Mouse (Mus musculus): Measurements from ENCODE around the gene Prpf6. TPM values are rescaled to one million over a fixed set of nuclear protein-coding genes. Genes with fewer than 3 reads are reported as not detected.

Prpf6 gene
- polyA plus RNA-seq, 1 experiment from 2014 or later = 46.3 TPM

DNA sequence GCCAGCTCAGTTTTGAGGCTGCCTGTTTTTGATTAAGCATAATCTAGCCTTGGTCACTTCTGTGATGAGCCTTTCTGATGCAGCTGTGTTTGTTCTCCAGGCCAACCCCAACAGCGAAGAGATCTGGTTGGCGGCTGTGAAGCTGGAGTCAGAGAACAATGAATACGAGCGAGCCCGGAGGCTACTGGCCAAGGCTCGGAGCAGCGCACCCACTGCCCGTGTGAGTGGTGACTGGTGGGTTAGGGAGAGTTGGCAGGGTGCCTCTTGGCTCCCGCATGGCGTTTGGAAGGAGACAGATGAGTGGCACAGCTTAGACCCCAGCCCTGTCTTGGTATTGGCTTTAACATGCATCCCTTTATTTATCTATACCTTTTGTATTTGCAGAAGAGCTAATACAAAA lies 57.3 kb downstream of the Prpf6 start:
- H3K36me3 ChIP-seq (ENCODE audit: insufficient read depth, low read length) = peaks cover 75% of the 10 kb centered on the region
- DNase-seq (ENCODE audit: low spot score) = no peak

DNA sequence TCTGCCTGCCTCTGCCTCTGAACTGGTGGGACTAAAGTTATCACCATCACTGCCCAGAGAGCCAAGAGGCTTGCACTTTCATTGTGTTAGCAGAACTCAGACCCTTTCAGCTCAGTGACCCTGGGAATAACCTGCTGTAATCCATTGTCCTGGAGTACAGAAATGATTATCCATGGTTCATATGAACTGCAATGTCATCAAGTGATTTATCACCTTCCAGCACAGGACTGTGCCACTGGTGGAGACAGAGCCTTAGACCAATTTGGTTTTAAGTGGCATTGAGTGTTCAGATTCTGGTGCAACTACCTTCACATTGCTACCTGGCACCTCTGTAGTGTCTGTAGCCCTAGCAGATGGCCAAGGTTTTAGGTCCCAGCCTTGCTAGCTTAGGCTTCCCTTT lies 61.4 kb downstream of the Prpf6 start:
- Histone ChIP-seq H3K9me3 (replicated peaks; ENCODE audit: low read length) (no peaks in the 10 kb centered on the region), H3K9ac (ENCODE audit: low read depth, low read length) (no peak overlapping the region), H3K4me2 (ENCODE audit: low read length) (no peak overlapping the region), H3K36me3 (ENCODE audit: insufficient read depth, low read length) (peaks cover 61% of the 10 kb centered on the region), H3K4me1 (replicated peaks; ENCODE audit: insufficient read depth, low read length) (no peaks in the 10 kb centered on the region), H3K4me3 (replicated peaks; ENCODE audit: low read depth, low read length) (no peak overlapping the region), H3K27me3 (ENCODE audit: insufficient read depth, low read length) (no peaks in the 10 kb centered on the region), H3K27ac (no peak overlapping the region)
- DNase-seq (ENCODE audit: low spot score) (no peak), ATAC-seq (replicated peaks; ENCODE audit: low FRiP score, low read depth) (no peak)
- TF ChIP-seq CTCF (IDR thresholded peaks at IDR 0.05; ENCODE audit: low read depth) = no peak

More for the DNA sequence above, 57.3 kb downstream of the Prpf6 start:
- no peak overlapping the region for H3K9ac ChIP-seq (ENCODE audit: low read depth, low read length)
- no peak for TF ChIP-seq CTCF (IDR thresholded peaks at IDR 0.05; ENCODE audit: low read depth)
- H3K4me1 ChIP-seq (replicated peaks; ENCODE audit: insufficient read depth, low read length) = no peaks in the 10 kb centered on the region
- no peak for ATAC-seq (replicated peaks; ENCODE audit: low FRiP score, low read depth)
- H3K27me3 ChIP-seq (ENCODE audit: insufficient read depth, low read length) = no peaks in the 10 kb centered on the region
- no peak overlapping the region for H3K27ac ChIP-seq
- no peak overlapping the region for H3K4me3 ChIP-seq (replicated peaks; ENCODE audit: low read depth, low read length)
- no peaks in the 10 kb centered on the region for H3K9me3 ChIP-seq (replicated peaks; ENCODE audit: low read length)
- WGBS = 96% methylated on average over 10 of the region's 10 CpGs
- no peak overlapping the region for H3K4me2 ChIP-seq (ENCODE audit: low read length)

- no peaks in the 10 kb centered on the region for H3K4me1 ChIP-seq (replicated peaks; ENCODE audit: insufficient read depth, low read length)
- no peak overlapping the region for H3K4me2 ChIP-seq (ENCODE audit: low read length)
- H3K27me3 ChIP-seq (ENCODE audit: insufficient read depth, low read length) = no peaks in the 10 kb centered on the region
- 91% methylated on average over 1 of the region's 1 CpGs for WGBS
- no peaks in the 10 kb centered on the region for H3K9me3 ChIP-seq (replicated peaks; ENCODE audit: low read length)
- no peak overlapping the region for H3K9ac ChIP-seq (ENCODE audit: low read depth, low read length)
- no peak for TF ChIP-seq CTCF (IDR thresholded peaks at IDR 0.05; ENCODE audit: low read depth)
- no peak overlapping the region for H3K4me3 ChIP-seq (replicated peaks; ENCODE audit: low read depth, low read length)
- DNase-seq (ENCODE audit: low spot score) (no peak), ATAC-seq (replicated peaks; ENCODE audit: low FRiP score, low read depth) (no peak)
- H3K36me3 ChIP-seq (ENCODE audit: insufficient read depth, low read length) = peaks cover 57% of the 10 kb centered on the region
- H3K27ac ChIP-seq = no peak overlapping the region
Observed at GRCm38 (mm10) chr2:181653523-181653922, 61.9 kb downstream of the Prpf6 start.

DNA sequence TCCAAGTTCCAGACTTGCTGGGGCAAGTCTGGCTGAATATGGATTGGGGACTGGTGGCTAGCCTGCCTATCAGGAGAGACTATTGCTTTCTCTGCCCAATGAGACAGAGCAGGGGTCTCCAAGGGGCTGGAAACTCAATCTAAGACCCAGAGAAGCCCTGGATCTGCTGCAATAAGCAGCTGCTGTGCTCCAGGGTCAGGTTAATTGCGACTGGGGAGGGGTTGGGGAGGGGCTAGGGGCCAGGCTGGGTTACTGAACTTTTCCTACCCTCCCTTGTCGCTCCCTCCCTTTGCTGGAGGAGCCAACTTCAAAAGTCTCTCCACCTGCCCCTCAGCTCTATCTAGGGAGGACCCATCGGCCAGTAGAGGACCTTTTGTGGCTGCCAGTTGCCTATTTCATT lies 65.1 kb downstream of the Prpf6 start, which contains the start of gene Gm29797:
Gene Gm29797, plus strand, starts transcription at position 301 of the 400 bp plus-strand sequence.
- Histone ChIP-seq H3K9ac (ENCODE audit: low read depth, low read length) (no peak within 1 kb of the TSS), H3K4me2 (ENCODE audit: low read length) (no peak within 1 kb of the TSS), H3K4me1 (replicated peaks; ENCODE audit: insufficient read depth, low read length) (no peaks in the 10 kb centered on the region), H3K9me3 (replicated peaks; ENCODE audit: low read length) (no peaks in the 10 kb centered on the region), H3K27ac (no peak within 1 kb of the TSS), H3K36me3 (ENCODE audit: insufficient read depth, low read length) (peaks cover 34% of the 10 kb centered on the region), H3K4me3 (replicated peaks; ENCODE audit: low read depth, low read length) (no peak within 1 kb of the TSS), H3K27me3 (ENCODE audit: insufficient read depth, low read length) (no peaks in the 10 kb centered on the region)
- ATAC-seq (replicated peaks; ENCODE audit: low FRiP score, low read depth) (no peak), DNase-seq (ENCODE audit: low spot score) (no peak)
- WGBS = 63% methylated on average over 3 of the region's 3 CpGs
- no peak for TF ChIP-seq CTCF (IDR thresholded peaks at IDR 0.05; ENCODE audit: low read depth)

GRCm38 (mm10) chr2:181657441-181657840 lies 65.8 kb downstream of the Prpf6 start:
- no peak for TF ChIP-seq CTCF (IDR thresholded peaks at IDR 0.05; ENCODE audit: low read depth)
- peak; percentile 33 for DNase-seq (ENCODE audit: low spot score)
- Histone ChIP-seq H3K27me3 (ENCODE audit: insufficient read depth, low read length) (no peaks in the 10 kb centered on the region), H3K9ac (ENCODE audit: low read depth, low read length) (no peak overlapping the region), H3K9me3 (replicated peaks; ENCODE audit: low read length) (no peaks in the 10 kb centered on the region), H3K27ac (no peak overlapping the region), H3K4me1 (replicated peaks; ENCODE audit: insufficient read depth, low read length) (no peaks in the 10 kb centered on the region), H3K4me2 (ENCODE audit: low read length) (no peak overlapping the region), H3K36me3 (ENCODE audit: insufficient read depth, low read length) (peaks cover 27% of the 10 kb centered on the region), H3K4me3 (replicated peaks; ENCODE audit: low read depth, low read length) (no peak overlapping the region)
- ATAC-seq (replicated peaks; ENCODE audit: low FRiP score, low read depth) = no peak
- WGBS = 39% methylated on average over 2 of the region's 2 CpGs

DNA sequence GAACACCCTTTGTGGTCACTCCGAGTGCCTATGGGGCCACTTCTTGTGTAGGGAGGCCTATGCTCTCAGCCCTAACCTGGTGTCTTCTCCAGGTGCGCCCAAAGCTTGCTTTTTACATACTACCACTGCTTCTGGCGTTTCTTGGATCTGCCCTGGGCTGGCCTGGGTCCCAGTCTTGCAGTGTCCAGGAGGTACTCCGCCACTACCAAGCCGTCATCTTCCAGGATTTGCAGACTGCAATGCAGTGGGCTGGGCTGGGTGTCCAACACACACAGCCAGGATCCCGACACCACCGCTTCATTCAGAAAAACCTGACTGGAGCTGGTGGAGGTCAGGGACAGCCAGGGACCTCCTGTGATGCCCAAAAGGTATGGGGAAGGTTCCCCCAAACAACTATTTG lies 66.9 kb downstream of the Prpf6 start:
- no peak overlapping the region for H3K27ac ChIP-seq
- H3K4me1 ChIP-seq (replicated peaks; ENCODE audit: insufficient read depth, low read length) = no peaks in the 10 kb centered on the region
- peaks cover 16% of the 10 kb centered on the region for H3K36me3 ChIP-seq (ENCODE audit: insufficient read depth, low read length)
- H3K27me3 ChIP-seq (ENCODE audit: insufficient read depth, low read length) = no peaks in the 10 kb centered on the region
- DNase-seq (ENCODE audit: low spot score) (no peak), ATAC-seq (replicated peaks; ENCODE audit: low FRiP score, low read depth) (no peak)
- no peaks in the 10 kb centered on the region for H3K9me3 ChIP-seq (replicated peaks; ENCODE audit: low read length)
- 85% methylated on average over 7 of the region's 7 CpGs for WGBS
- no peak overlapping the region for H3K4me3 ChIP-seq (replicated peaks; ENCODE audit: low read depth, low read length)
- no peak overlapping the region for H3K9ac ChIP-seq (ENCODE audit: low read depth, low read length)
- TF ChIP-seq CTCF (IDR thresholded peaks at IDR 0.05; ENCODE audit: low read depth) = no peak
- no peak overlapping the region for H3K4me2 ChIP-seq (ENCODE audit: low read length)

GRCm38 (mm10) chr2:181658930-181659555 lies 67.4 kb downstream of the Prpf6 start:
- H3K4me2 ChIP-seq (ENCODE audit: low read length) = peak overlapping the region; percentile 16; the same call in 1 of the 2 replicates

More at GRCm38 (mm10) chr2:181658930-181659555, 67.4 kb downstream of the Prpf6 start:
- no peaks in the 10 kb centered on the region for H3K4me1 ChIP-seq (replicated peaks; ENCODE audit: insufficient read depth, low read length)
- WGBS = 42% methylated on average over 17 of the region's 17 CpGs
- no peak overlapping the region for H3K9ac ChIP-seq (ENCODE audit: low read depth, low read length)
- peaks cover 12% of the 10 kb centered on the region; the same call in 1 of the 2 replicates for H3K36me3 ChIP-seq (ENCODE audit: insufficient read depth, low read length)
- 0 out of 2 replicates have a peak overlapping the region, but pooled peaks have one; percentile 2 for H3K27ac ChIP-seq
- no peak overlapping the region for H3K4me3 ChIP-seq (replicated peaks; ENCODE audit: low read depth, low read length)
- H3K27me3 ChIP-seq (ENCODE audit: insufficient read depth, low read length) = no peaks in the 10 kb centered on the region
- ATAC-seq (replicated peaks; ENCODE audit: low FRiP score, low read depth) = peak; percentile 34
- no peaks in the 10 kb centered on the region for H3K9me3 ChIP-seq (replicated peaks; ENCODE audit: low read length)
- TF ChIP-seq CTCF (IDR thresholded peaks at IDR 0.05; ENCODE audit: low read depth) = no peak
- peak; percentile 69 for DNase-seq (ENCODE audit: low spot score)

Measured in kidney, postnatal 0 days (tissue).